8 mouse cellular contexts compared by ENCODE assay signal in the genomic region with DNA sequence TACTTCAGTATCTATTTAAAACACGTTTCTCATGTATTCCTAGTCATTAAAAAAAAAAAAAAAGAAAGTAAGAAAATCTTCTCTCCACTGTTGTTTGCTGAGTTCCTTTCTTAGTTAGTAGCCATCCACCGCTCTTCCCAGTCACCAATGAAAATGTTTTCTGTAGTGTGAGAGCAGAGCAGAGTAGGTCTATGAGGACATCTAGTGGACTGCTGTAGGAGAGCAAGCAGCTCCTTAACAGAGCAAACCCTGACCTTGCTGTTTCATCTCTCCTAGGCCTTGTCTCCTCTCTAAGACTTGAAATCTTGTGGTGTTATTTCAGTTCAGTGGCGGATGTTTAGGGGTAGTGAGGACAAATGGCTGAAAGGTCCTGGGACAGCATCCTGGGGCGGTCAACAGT.
DNase-seq lines count a peak whose midpoint lies in the region; ATAC-seq and TF ChIP-seq lines count a peak whose summit lies in the region.

No protein-coding gene starts in this region.

- H3K9me3 ChIP-seq in ES-Bruce4 (replicated peaks; ENCODE audit: control insufficient read depth, insufficient read depth, low read length, poor library complexity, severe bottlenecking), result no peaks in the 10 kb centered on the region
- H3K9me3 ChIP-seq in limb, embryonic 11.5 days (ENCODE audit: control insufficient read depth, low read length), result no peaks in the 10 kb centered on the region
- H3K9me3 ChIP-seq in stomach, embryonic 15.5 days, result no peaks in the 10 kb centered on the region

- no peaks in the 10 kb centered on the region for H3K36me3 ChIP-seq in ES-Bruce4 (ENCODE audit: control insufficient read depth, insufficient read depth, low read length, poor library complexity, severe bottlenecking)
- H3K36me3 ChIP-seq in limb, embryonic 11.5 days (ENCODE audit: control insufficient read depth, insufficient read depth, low read length), result no peaks in the 10 kb centered on the region
- H3K36me3 ChIP-seq in stomach, embryonic 15.5 days, result no peaks in the 10 kb centered on the region

- TF ChIP-seq POLR2A in ES-Bruce4 (IDR thresholded peaks at IDR 0.05; ENCODE audit: insufficient read depth, low read length), result no peak

- no peak overlapping the region for H3K4me2 ChIP-seq in limb, embryonic 11.5 days (ENCODE audit: low read depth, severe bottlenecking)
- no peak overlapping the region for H3K4me2 ChIP-seq in stomach, embryonic 15.5 days

- TF ChIP-seq CTCF in ES-Bruce4 (IDR thresholded peaks at IDR 0.05; ENCODE audit: low read depth, low read length), result peak; percentile 38

- H3K27ac ChIP-seq in ES-Bruce4 (ENCODE audit: insufficient read depth, low read length), result no peak overlapping the region
- H3K27ac ChIP-seq in limb, embryonic 11.5 days (replicated peaks; ENCODE audit: low read depth, low read length), result no peak overlapping the region
- no peak overlapping the region for H3K27ac ChIP-seq in stomach, embryonic 15.5 days

- H3K9ac ChIP-seq in ES-Bruce4 (ENCODE audit: low read depth, poor library complexity, severe bottlenecking), result no peak overlapping the region
- no peak overlapping the region for H3K9ac ChIP-seq in limb, embryonic 11.5 days (ENCODE audit: low read length)
- no peak overlapping the region for H3K9ac ChIP-seq in stomach, embryonic 15.5 days

- 16% methylated on average over 4 of the region's 4 CpGs for WGBS in limb, embryonic 11.5 days
- 25% methylated on average over 4 of the region's 4 CpGs for WGBS in stomach, embryonic 15.5 days

- H3K4me1 ChIP-seq in ES-Bruce4 (ENCODE audit: control insufficient read depth, insufficient read depth, low read length), result no peaks in the 10 kb centered on the region
- no peaks in the 10 kb centered on the region; the same call in 1 of the 2 replicates for H3K4me1 ChIP-seq in limb, embryonic 11.5 days (ENCODE audit: control insufficient read depth, insufficient read depth, low read length)
- H3K4me1 ChIP-seq in stomach, embryonic 15.5 days, result no peaks in the 10 kb centered on the region

- peak; percentile 22 for DNase-seq in gastrocnemius, adult 18-20 months (ENCODE audit: low spot score)
- no peak for DNase-seq in gastrocnemius, postnatal 36 days
- peak; percentile 40 for DNase-seq in embryo, embryonic 11.5 days (ENCODE audit: low read depth, low spot score)
- DNase-seq in limb, embryonic 11.5 days (ENCODE audit: low spot score), result peak; percentile 58
- no peak for DNase-seq in urinary bladder, postnatal 36 days (ENCODE audit: low spot score in 2 of 2)
- DNase-seq in layer of hippocampus, adult 11-12 months (ENCODE audit: low spot score), result no peak

- no peak for ATAC-seq in limb, embryonic 11.5 days (ENCODE audit: insufficient number of reproducible peaks, low FRiP score, low TSS enrichment, low read depth)
- peak; percentile 63; the same call in 1 of the 2 replicates for ATAC-seq in stomach, embryonic 15.5 days (ENCODE audit: insufficient read depth, low FRiP score, low read depth)

- H3K27me3 ChIP-seq in ES-Bruce4 (ENCODE audit: control insufficient read depth, insufficient read depth, low read length, poor library complexity, severe bottlenecking), result no peaks in the 10 kb centered on the region; the same call in 1 of the 2 replicates
- H3K27me3 ChIP-seq in limb, embryonic 11.5 days (ENCODE audit: control insufficient read depth, insufficient read depth, low read length), result no peaks in the 10 kb centered on the region
- no peaks in the 10 kb centered on the region for H3K27me3 ChIP-seq in stomach, embryonic 15.5 days (replicated peaks)

- TF ChIP-seq EP300 in ES-Bruce4 (IDR thresholded peaks at IDR 0.05; ENCODE audit: insufficient read depth, low read depth, low read length), result no peak

- H3K4me3 ChIP-seq in ES-Bruce4 (ENCODE audit: low read depth, low read length), result no peak overlapping the region
- no peak overlapping the region for H3K4me3 ChIP-seq in limb, embryonic 11.5 days (ENCODE audit: low read depth, low read length)
- no peak overlapping the region for H3K4me3 ChIP-seq in stomach, embryonic 15.5 days (replicated peaks)

- intact Hi-C loops in gastrocnemius, postnatal 36 days (cut with DNase I), result loop anchor here (5.0 kb wide), 2 partner anchors 103 to 232 kb away; no protein-coding TSS in a partner anchor

Comparison
In these comparisons a context has a peak if more than half of its experiments do, and no peak if none do; other contexts are left out.
1. DNase-seq: peak in gastrocnemius, adult 18-20 months (single experiment), embryo, embryonic 11.5 days (single experiment) and limb, embryonic 11.5 days (single experiment); none in gastrocnemius, postnatal 36 days (0 of 2), urinary bladder, postnatal 36 days (0 of 2) and layer of hippocampus, adult 11-12 months (single experiment).